Mouse (Mus musculus): ENCODE results near the gene Cdk9. TPM values are rescaled to one million over a fixed set of nuclear protein-coding genes. Genes with fewer than 3 reads are reported as not detected.

Cdk9 gene
- total RNA-seq, 1 experiment, result 68.0 TPM

GRCm38 (mm10) chr2:32710425-32710824 lies 2.5 kb downstream of the Cdk9 start:
- H3K4me1 ChIP-seq (ENCODE audit: control insufficient read depth in 2 of 2, insufficient read depth in 2 of 2, low read length in 2 of 2, poor library complexity in 1 of 2), result peaks cover 5 to 19% of the 10 kb centered on the region in 2 experiments; a peak in 3 of 4 replicates
- no peak for DNase-seq (ENCODE audit: low read depth, low spot score)
- H3K4me3 ChIP-seq (ENCODE audit: insufficient read depth in 1 of 2, low read depth in 1 of 2, low read length in 2 of 2, poor library complexity in 1 of 2, severe bottlenecking in 1 of 2), result no peak overlapping the region
- H3K27ac ChIP-seq (ENCODE audit: insufficient read depth, low read depth, low read length, poor library complexity, severe bottlenecking), result no peak overlapping the region
- TF ChIP-seq HCFC1 (IDR thresholded peaks at IDR 0.05; ENCODE audit: borderline replicate concordance, insufficient read depth, low read length) (no peak), MAFK (IDR thresholded peaks at IDR 0.05; ENCODE audit: insufficient read depth, low read depth, low read length) (no peak), CHD2 (IDR thresholded peaks at IDR 0.05; ENCODE audit: low read depth, low read length) (no peak), ZNF384 (IDR thresholded peaks at IDR 0.05; ENCODE audit: low read depth, low read length) (no peak), ZC3H11A (IDR thresholded peaks at IDR 0.05; ENCODE audit: borderline replicate concordance, low read depth, low read length) (no peak)
- no peaks in the 10 kb centered on the region for H3K9me3 ChIP-seq (ENCODE audit: control insufficient read depth, insufficient read depth, low read depth, low read length)
- H3K9ac ChIP-seq (ENCODE audit: insufficient read depth, low read depth, low read length, poor library complexity, severe bottlenecking), result no peak overlapping the region
- H3K36me3 ChIP-seq (ENCODE audit: control insufficient read depth, insufficient read depth, low read length, poor library complexity, severe bottlenecking), result peaks cover 49% of the 10 kb centered on the region
- in situ Hi-C loops (cut with MboI; ENCODE audit: low sequenced_read_pairs in 2 of 2, unreplicated experiment in 2 of 2), result no loop called here

GRCm38 (mm10) chr2:32709521-32710137 lies 3.2 kb downstream of the Cdk9 start:
- no peak overlapping the region for H3K27ac ChIP-seq (ENCODE audit: insufficient read depth, low read depth, low read length, poor library complexity, severe bottlenecking)
- H3K4me3 ChIP-seq (ENCODE audit: insufficient read depth in 1 of 2, low read depth in 1 of 2, low read length in 2 of 2, poor library complexity in 1 of 2, severe bottlenecking in 1 of 2), result no peak overlapping the region
- H3K9ac ChIP-seq (ENCODE audit: insufficient read depth, low read depth, low read length, poor library complexity, severe bottlenecking), result no peak overlapping the region
- TF ChIP-seq CHD2 (IDR thresholded peaks at IDR 0.05; ENCODE audit: low read depth, low read length) (no peak), ZC3H11A (IDR thresholded peaks at IDR 0.05; ENCODE audit: borderline replicate concordance, low read depth, low read length) (no peak), HCFC1 (IDR thresholded peaks at IDR 0.05; ENCODE audit: borderline replicate concordance, insufficient read depth, low read length) (no peak), MAFK (IDR thresholded peaks at IDR 0.05; ENCODE audit: insufficient read depth, low read depth, low read length) (no peak), ZNF384 (IDR thresholded peaks at IDR 0.05; ENCODE audit: low read depth, low read length) (no peak)
- peaks cover 5 to 15% of the 10 kb centered on the region in 2 experiments; a peak in 3 of 4 replicates for H3K4me1 ChIP-seq (ENCODE audit: control insufficient read depth in 2 of 2, insufficient read depth in 2 of 2, low read length in 2 of 2, poor library complexity in 1 of 2)
- DNase-seq (ENCODE audit: low read depth, low spot score), result no peak
- H3K9me3 ChIP-seq (ENCODE audit: control insufficient read depth, insufficient read depth, low read depth, low read length), result no peaks in the 10 kb centered on the region
- H3K36me3 ChIP-seq (ENCODE audit: control insufficient read depth, insufficient read depth, low read length, poor library complexity, severe bottlenecking), result peaks cover 56% of the 10 kb centered on the region
- in situ Hi-C loops (cut with MboI; ENCODE audit: low sequenced_read_pairs in 2 of 2, unreplicated experiment in 2 of 2), result no loop called here

GRCm38 (mm10) chr2:32708643-32709042 lies 4.2 kb downstream of the Cdk9 start:
- TF ChIP-seq ZNF384 (IDR thresholded peaks at IDR 0.05; ENCODE audit: low read depth, low read length), result peak; percentile 77
- TF ChIP-seq HCFC1 (IDR thresholded peaks at IDR 0.05; ENCODE audit: borderline replicate concordance, insufficient read depth, low read length), result 0 out of 2 replicates have a peak, but pooled peaks have one; percentile 54
- TF ChIP-seq CHD2 (IDR thresholded peaks at IDR 0.05; ENCODE audit: low read depth, low read length), result no peak
- Histone ChIP-seq H3K4me3 (ENCODE audit: insufficient read depth in 1 of 2, low read depth in 1 of 2, low read length in 2 of 2, poor library complexity in 1 of 2, severe bottlenecking in 1 of 2) (no peak overlapping the region), H3K27ac (ENCODE audit: insufficient read depth, low read depth, low read length, poor library complexity, severe bottlenecking) (no peak overlapping the region), H3K9me3 (ENCODE audit: control insufficient read depth, insufficient read depth, low read depth, low read length) (no peaks in the 10 kb centered on the region), H3K4me1 (ENCODE audit: control insufficient read depth in 2 of 2, insufficient read depth in 2 of 2, low read length in 2 of 2, poor library complexity in 1 of 2) (peaks cover 6 to 11% of the 10 kb centered on the region in 2 experiments), H3K36me3 (ENCODE audit: control insufficient read depth, insufficient read depth, low read length, poor library complexity, severe bottlenecking) (peaks cover 62% of the 10 kb centered on the region), H3K9ac (ENCODE audit: insufficient read depth, low read depth, low read length, poor library complexity, severe bottlenecking) (no peak overlapping the region)
- DNase-seq (ENCODE audit: low read depth, low spot score), result peak; percentile 79
- in situ Hi-C loops (cut with MboI; ENCODE audit: low sequenced_read_pairs in 2 of 2, unreplicated experiment in 2 of 2), result no loop called here

GRCm38 (mm10) chr2:32706971-32707370 lies 5.9 kb downstream of the Cdk9 start:
- no peak overlapping the region for H3K4me3 ChIP-seq (ENCODE audit: insufficient read depth in 1 of 2, low read depth in 1 of 2, low read length in 2 of 2, poor library complexity in 1 of 2, severe bottlenecking in 1 of 2)
- H3K27ac ChIP-seq (ENCODE audit: insufficient read depth, low read depth, low read length, poor library complexity, severe bottlenecking), result no peak overlapping the region
- peaks cover 8 to 21% of the 10 kb centered on the region in 2 experiments for H3K4me1 ChIP-seq (ENCODE audit: control insufficient read depth in 2 of 2, insufficient read depth in 2 of 2, low read length in 2 of 2, poor library complexity in 1 of 2)
- no peak overlapping the region for H3K9ac ChIP-seq (ENCODE audit: insufficient read depth, low read depth, low read length, poor library complexity, severe bottlenecking)
- no peak for TF ChIP-seq ZC3H11A (IDR thresholded peaks at IDR 0.05; ENCODE audit: borderline replicate concordance, low read depth, low read length)
- TF ChIP-seq CHD2 (IDR thresholded peaks at IDR 0.05; ENCODE audit: low read depth, low read length), result no peak
- no peak for TF ChIP-seq HCFC1 (IDR thresholded peaks at IDR 0.05; ENCODE audit: borderline replicate concordance, insufficient read depth, low read length)
- TF ChIP-seq MAFK (IDR thresholded peaks at IDR 0.05; ENCODE audit: insufficient read depth, low read depth, low read length), result no peak
- TF ChIP-seq ZNF384 (IDR thresholded peaks at IDR 0.05; ENCODE audit: low read depth, low read length), result no peak
- DNase-seq (ENCODE audit: low read depth, low spot score), result no peak
- H3K9me3 ChIP-seq (ENCODE audit: control insufficient read depth, insufficient read depth, low read depth, low read length), result no peaks in the 10 kb centered on the region
- peaks cover 66% of the 10 kb centered on the region for H3K36me3 ChIP-seq (ENCODE audit: control insufficient read depth, insufficient read depth, low read length, poor library complexity, severe bottlenecking)
- in situ Hi-C loops (cut with MboI; ENCODE audit: low sequenced_read_pairs in 2 of 2, unreplicated experiment in 2 of 2), result no loop called here
